Mouse (Mus musculus): ENCODE measurements at regions not wholly inside any gene's neighbourhood (a gene's known extent, or its start where the extent isn't known, plus 50 kb on each side); places are given as distances from the start of the nearest gene placed in this dataset.

GRCm38 (mm10) chr8:56202342-56202741 lies 92.0 kb upstream of the Hpgd start:
- H3K4me1 ChIP-seq (ENCODE audit: control insufficient read depth, insufficient read depth): no peaks in the 10 kb centered on the region
- TF ChIP-seq EP300 (IDR thresholded peaks at IDR 0.05; ENCODE audit: low read depth) (no peak), CTCF (IDR thresholded peaks at IDR 0.05; ENCODE audit: low read depth) (no peak)
- H3K4me2 ChIP-seq (ENCODE audit: low read depth, low read length): no peak overlapping the region
- H3K27ac ChIP-seq (ENCODE audit: low read depth): no peak overlapping the region
- 44% methylated on average over 4 of the region's 4 CpGs for WGBS
- DNase-seq (ENCODE audit: low spot score) (no peak), ATAC-seq (ENCODE audit: insufficient read depth, low read depth) (no peak)
- no peak overlapping the region for H3K9ac ChIP-seq (replicated peaks; ENCODE audit: low read depth, low read length)
- no peaks in the 10 kb centered on the region for H3K9me3 ChIP-seq (replicated peaks; ENCODE audit: control insufficient read depth, low read length)
- H3K36me3 ChIP-seq (replicated peaks; ENCODE audit: control insufficient read depth, insufficient read depth, low read length): no peaks in the 10 kb centered on the region
- no peaks in the 10 kb centered on the region for H3K27me3 ChIP-seq (ENCODE audit: control insufficient read depth, insufficient read depth, low read length)
- H3K4me3 ChIP-seq (ENCODE audit: low read depth, low read length): no peak overlapping the region

DNA sequence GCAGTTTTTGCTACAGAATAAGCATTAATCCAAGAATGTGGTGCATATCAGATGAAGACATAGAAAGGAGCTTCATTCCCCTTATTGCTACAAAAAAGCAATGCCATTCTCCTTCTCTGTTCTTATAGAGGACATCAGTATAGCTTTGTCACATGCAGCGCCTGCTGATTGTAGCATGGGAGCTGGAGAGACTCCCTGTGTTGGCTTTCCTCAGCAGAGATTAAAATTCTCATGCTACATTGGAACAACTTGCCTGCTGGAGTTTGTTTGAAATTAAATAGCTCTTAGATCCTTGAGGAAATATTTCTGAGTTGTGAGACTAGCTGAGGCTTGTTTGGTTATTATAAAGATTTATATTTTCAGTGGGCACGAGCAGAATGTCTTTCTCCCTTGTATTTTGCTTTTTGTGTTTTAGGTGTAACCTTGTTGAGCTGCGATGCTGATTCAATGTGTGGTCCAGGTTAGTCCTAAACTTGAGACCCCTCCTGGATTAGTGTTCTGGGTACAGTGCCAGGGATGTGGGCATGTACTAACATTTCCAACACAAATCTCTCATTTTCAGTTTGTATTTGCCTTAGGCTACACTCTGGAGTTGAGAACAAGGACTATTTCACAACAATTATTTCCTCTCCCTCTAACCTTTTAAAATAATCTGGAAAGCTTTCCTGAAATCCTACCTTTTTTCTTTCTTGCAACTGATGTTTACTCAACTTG lies 82.3 kb upstream of the Hpgd start:
- H3K9me3 ChIP-seq (replicated peaks; ENCODE audit: control insufficient read depth, low read length): no peaks in the 10 kb centered on the region
- no peaks in the 10 kb centered on the region for H3K36me3 ChIP-seq (replicated peaks; ENCODE audit: control insufficient read depth, insufficient read depth, low read length)
- TF ChIP-seq CTCF (IDR thresholded peaks at IDR 0.05; ENCODE audit: low read depth) (no peak), EP300 (IDR thresholded peaks at IDR 0.05; ENCODE audit: low read depth) (no peak)
- no peak for ATAC-seq (ENCODE audit: insufficient read depth, low read depth)
- no peak overlapping the region for H3K27ac ChIP-seq (ENCODE audit: low read depth)
- WGBS: 80% methylated on average over 3 of the region's 3 CpGs
- H3K4me2 ChIP-seq (ENCODE audit: low read depth, low read length): no peak overlapping the region
- H3K4me1 ChIP-seq (ENCODE audit: control insufficient read depth, insufficient read depth): no peaks in the 10 kb centered on the region
- DNase-seq (ENCODE audit: low spot score): no peak
- H3K9ac ChIP-seq (replicated peaks; ENCODE audit: low read depth, low read length): no peak overlapping the region
- no peaks in the 10 kb centered on the region for H3K27me3 ChIP-seq (ENCODE audit: control insufficient read depth, insufficient read depth, low read length)
- H3K4me3 ChIP-seq (ENCODE audit: low read depth, low read length): no peak overlapping the region

DNA sequence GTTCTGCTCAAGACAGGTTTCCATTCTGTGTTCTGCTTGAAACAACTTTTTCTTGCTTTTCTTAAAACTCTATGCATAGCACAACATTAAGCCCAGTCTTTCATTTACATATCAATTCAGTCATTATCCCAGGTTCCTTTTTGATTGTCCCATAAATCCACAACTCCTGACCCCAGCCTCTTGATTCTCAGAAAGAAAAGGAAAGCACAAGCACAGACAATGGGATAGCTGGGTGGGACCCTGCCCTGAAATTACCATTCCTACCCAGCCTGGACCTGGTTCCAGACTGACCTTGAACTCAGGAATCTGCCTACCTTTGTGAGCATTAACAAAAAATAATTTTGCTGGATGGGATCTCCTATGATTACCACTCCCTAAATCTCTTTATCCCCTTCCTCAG lies 75.5 kb upstream of the Hpgd start:
- no peak overlapping the region for H3K9ac ChIP-seq (replicated peaks; ENCODE audit: low read depth, low read length)
- DNase-seq (ENCODE audit: low spot score) (no peak), ATAC-seq (ENCODE audit: insufficient read depth, low read depth) (no peak)
- no peaks in the 10 kb centered on the region for H3K9me3 ChIP-seq (replicated peaks; ENCODE audit: control insufficient read depth, low read length)
- H3K36me3 ChIP-seq (replicated peaks; ENCODE audit: control insufficient read depth, insufficient read depth, low read length): no peaks in the 10 kb centered on the region
- H3K27ac ChIP-seq (ENCODE audit: low read depth): no peak overlapping the region
- H3K4me3 ChIP-seq (ENCODE audit: low read depth, low read length): no peak overlapping the region
- TF ChIP-seq CTCF (IDR thresholded peaks at IDR 0.05; ENCODE audit: low read depth) (no peak), EP300 (IDR thresholded peaks at IDR 0.05; ENCODE audit: low read depth) (no peak)
- H3K4me1 ChIP-seq (ENCODE audit: control insufficient read depth, insufficient read depth): 0 out of 2 replicates have a peak, but pooled peaks cover 5% of the 10 kb centered on the region
- H3K4me2 ChIP-seq (ENCODE audit: low read depth, low read length): no peak overlapping the region
- no peaks in the 10 kb centered on the region for H3K27me3 ChIP-seq (ENCODE audit: control insufficient read depth, insufficient read depth, low read length)

DNA sequence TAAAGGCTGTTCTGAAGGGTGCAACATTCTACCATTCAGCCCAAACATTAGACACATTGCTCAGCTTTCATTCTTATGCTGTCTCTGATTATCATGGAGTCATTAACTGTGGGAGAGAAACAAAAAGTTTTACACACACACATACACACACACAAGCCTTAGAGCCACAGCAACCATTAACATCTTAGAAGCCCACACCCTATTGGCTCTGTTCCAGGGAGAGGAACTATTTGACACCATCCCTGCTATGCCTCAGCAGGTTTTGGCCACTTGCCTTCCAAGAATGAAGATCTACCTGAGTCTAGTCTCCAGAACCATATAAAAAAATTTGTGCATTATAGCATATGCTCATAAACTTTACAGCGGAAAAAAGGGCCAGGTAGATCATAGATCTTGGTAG lies 75.0 kb upstream of the Hpgd start:
- WGBS: 91% methylated on average over 1 of the region's 1 CpGs
- ATAC-seq (ENCODE audit: insufficient read depth, low read depth) (no peak), DNase-seq (ENCODE audit: low spot score) (no peak)
- Histone ChIP-seq H3K36me3 (replicated peaks; ENCODE audit: control insufficient read depth, insufficient read depth, low read length) (no peaks in the 10 kb centered on the region), H3K9ac (replicated peaks; ENCODE audit: low read depth, low read length) (no peak overlapping the region), H3K4me2 (ENCODE audit: low read depth, low read length) (no peak overlapping the region), H3K27me3 (ENCODE audit: control insufficient read depth, insufficient read depth, low read length) (no peaks in the 10 kb centered on the region), H3K4me1 (ENCODE audit: control insufficient read depth, insufficient read depth) (0 out of 2 replicates have a peak, but pooled peaks cover 5% of the 10 kb centered on the region), H3K27ac (ENCODE audit: low read depth) (no peak overlapping the region), H3K4me3 (ENCODE audit: low read depth, low read length) (no peak overlapping the region), H3K9me3 (replicated peaks; ENCODE audit: control insufficient read depth, low read length) (no peaks in the 10 kb centered on the region)
- TF ChIP-seq CTCF (IDR thresholded peaks at IDR 0.05; ENCODE audit: low read depth) (no peak), EP300 (IDR thresholded peaks at IDR 0.05; ENCODE audit: low read depth) (no peak)

DNA sequence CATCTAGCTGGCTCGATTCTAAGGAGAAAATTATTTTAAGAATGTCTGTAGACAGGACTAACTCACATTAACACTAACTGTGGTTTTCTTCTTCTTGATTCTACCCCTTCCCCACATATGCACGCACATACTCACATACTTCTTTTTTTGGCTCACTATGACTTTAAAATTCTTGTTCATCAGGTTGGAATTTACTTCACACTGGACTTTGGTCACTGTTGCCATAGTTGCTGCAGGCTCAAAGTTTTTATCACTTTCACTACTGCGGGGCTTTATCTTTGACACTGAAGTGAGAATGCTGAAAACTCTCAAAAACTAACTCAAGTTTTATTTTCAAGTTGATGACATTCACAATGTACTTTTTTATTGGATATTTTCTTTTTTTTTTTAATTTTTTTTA lies 71.4 kb upstream of the Hpgd start:
- 54% methylated on average over 3 of the region's 3 CpGs for WGBS
- Histone ChIP-seq H3K4me2 (ENCODE audit: low read depth, low read length) (no peak overlapping the region), H3K4me1 (ENCODE audit: control insufficient read depth, insufficient read depth) (0 out of 2 replicates have a peak, but pooled peaks cover 5% of the 10 kb centered on the region), H3K27ac (ENCODE audit: low read depth) (no peak overlapping the region), H3K9ac (replicated peaks; ENCODE audit: low read depth, low read length) (no peak overlapping the region), H3K36me3 (replicated peaks; ENCODE audit: control insufficient read depth, insufficient read depth, low read length) (no peaks in the 10 kb centered on the region), H3K4me3 (ENCODE audit: low read depth, low read length) (no peak overlapping the region), H3K27me3 (ENCODE audit: control insufficient read depth, insufficient read depth, low read length) (no peaks in the 10 kb centered on the region), H3K9me3 (replicated peaks; ENCODE audit: control insufficient read depth, low read length) (no peaks in the 10 kb centered on the region)
- ATAC-seq (ENCODE audit: insufficient read depth, low read depth) (no peak), DNase-seq (ENCODE audit: low spot score) (no peak)
- no peak for TF ChIP-seq CTCF (IDR thresholded peaks at IDR 0.05; ENCODE audit: low read depth)
- no peak for TF ChIP-seq EP300 (IDR thresholded peaks at IDR 0.05; ENCODE audit: low read depth)
